Mouse (Mus musculus) kidney, postnatal 0 days (tissue): ENCODE measurements around the gene Gdi2. TPM values are rescaled to one million over a fixed set of nuclear protein-coding genes. Genes with fewer than 3 reads are reported as not detected.

Experiments
- ATAC-seq: fragments of 200-750 bp; cut with Nextera tagmentation; replicated peaks from 2 replicates; pipeline ENCODE4 v1.8.0; 2017; ENCODE audit warnings: low read depth, moderate number of reproducible peaks, moderate TSS enrichment, moderate library complexity; ENCODE audit not compliant: low FRiP score
- DNase-seq: peaks from one replicate; pipeline ENCODE4 v3.0.0-alpha.2; 2016; ENCODE audit warnings: low spot score
- H3K27ac ChIP-seq: fragments of 300-500 bp; sonication (generic); 2 replicates; pipeline ENCODE4 v1.5.1; 2014; ENCODE audit warnings: mild to moderate bottlenecking
- H3K27me3 ChIP-seq: fragments of 300-500 bp; sonication (generic); 2 replicates; pipeline ENCODE4 v1.6.1; 2014; ENCODE audit warnings: low read length, mixed read lengths; ENCODE audit not compliant: insufficient read depth
- H3K36me3 ChIP-seq: fragments of 300-500 bp; sonication (generic); 2 replicates; pipeline ENCODE4 v1.6.1; 2014; ENCODE audit warnings: low read length, mixed read lengths; ENCODE audit not compliant: insufficient read depth
- H3K4me1 ChIP-seq: fragments of 300-500 bp; sonication (generic); replicated peaks from 2 replicates; pipeline ENCODE4 v1.6.1; 2014; ENCODE audit warnings: antibody characterized with exemption, low read length, mixed read lengths; ENCODE audit not compliant: insufficient read depth
- H3K4me2 ChIP-seq: fragments of 300-500 bp; sonication (generic); 2 replicates; pipeline ENCODE4 v1.6.1; 2014; ENCODE audit warnings: mild to moderate bottlenecking, low read length, moderate library complexity, mixed read lengths
- H3K4me3 ChIP-seq: fragments of 300-500 bp; sonication (generic); replicated peaks from 2 replicates; pipeline ENCODE4 v1.5.1; 2014; ENCODE audit warnings: low read depth, low read length
- H3K9ac ChIP-seq: fragments of 300-500 bp; sonication (generic); 2 replicates; pipeline ENCODE4 v1.6.1; 2014; ENCODE audit warnings: low read depth, low read length
- H3K9me3 ChIP-seq: fragments of 300-500 bp; sonication (generic); replicated peaks from 2 replicates; pipeline ENCODE4 v1.6.1; 2016; ENCODE audit warnings: low read length, inconsistent platforms, mixed read lengths
- CTCF ChIP-seq: IDR thresholded peaks from 2 replicates; pipeline ENCODE4 v1.5.1; 2016; ENCODE audit warnings: antibody characterized with exemption, low read depth, mild to moderate bottlenecking, moderate library complexity
- WGBS: fragments of 180-500 bp; shearing (Covaris S2); extraction: QIAGEN DNeasy Blood & Tissue Kit; methylation state at CpG from one replicate; pipeline ENCODE4 v1.1.7; 2014; 5-methylcytosine and 5-hydroxymethylcytosine counted together
- polyA plus RNA-seq: library from polyadenylated mRNA; unstranded; fragments of >200 nt; fragmentation: Nextera tagmentation; extraction: Ambion mirVana; gene quantifications from 2 replicates; pipeline ENCODE4 v1.2.1, GENCODE M21; 2015

The Gdi2 gene
- polyA plus RNA-seq, 1 experiment from 2014 or later, result 398 TPM

GRCm38 (mm10) chr13:3534146-3534545 is 3.7 kb upstream of the Gdi2 start:
- Histone ChIP-seq H3K4me2 (no peak overlapping the region), H3K9ac (no peak overlapping the region), H3K4me3 (no peak overlapping the region), H3K4me1 (no peaks in the 10 kb centered on the region), H3K9me3 (no peaks in the 10 kb centered on the region), H3K27ac (no peak overlapping the region), H3K36me3 (no peaks in the 10 kb centered on the region), H3K27me3 (no peaks in the 10 kb centered on the region)
- no peak for DNase-seq
- no peak for ATAC-seq
- no peak for TF ChIP-seq CTCF
- WGBS, result 95% methylated on average over 4 of the region's 4 CpGs

GRCm38 (mm10) chr13:3538223-3538968 is 533 bp downstream of the Gdi2 start:
- no peak for TF ChIP-seq CTCF
- H3K9me3 ChIP-seq, result no peaks in the 10 kb centered on the region
- peak overlapping the region; percentile 98 for H3K9ac ChIP-seq
- H3K4me3 ChIP-seq, result peak overlapping the region; percentile 94
- ATAC-seq, result peak; percentile 73
- no peaks in the 10 kb centered on the region; the same call in 1 of the 2 replicates for H3K4me1 ChIP-seq
- H3K27me3 ChIP-seq, result no peaks in the 10 kb centered on the region
- WGBS, result under 1% methylated on average over 59 of the region's 59 CpGs
- peak; percentile 91 for DNase-seq
- H3K4me2 ChIP-seq, result peak overlapping the region; percentile 59
- no peaks in the 10 kb centered on the region for H3K36me3 ChIP-seq
- peak overlapping the region; percentile 100 for H3K27ac ChIP-seq

- peak overlapping the region; percentile 59 for H3K4me2 ChIP-seq
- no peaks in the 10 kb centered on the region for H3K27me3 ChIP-seq
- H3K9me3 ChIP-seq, result no peaks in the 10 kb centered on the region
- no peaks in the 10 kb centered on the region for H3K36me3 ChIP-seq
- no peak for ATAC-seq
- H3K9ac ChIP-seq, result peak overlapping the region; percentile 98
- H3K4me3 ChIP-seq, result peak overlapping the region; percentile 94
- H3K27ac ChIP-seq, result peak overlapping the region; percentile 100
- no peak for TF ChIP-seq CTCF
- peak; percentile 38 for DNase-seq
- 2% methylated on average over 15 of the region's 15 CpGs for WGBS
- H3K4me1 ChIP-seq, result no peaks in the 10 kb centered on the region; the same call in 1 of the 2 replicates
Observed at GRCm38 (mm10) chr13:3538969-3539562, 1.2 kb downstream of the Gdi2 start.

GRCm38 (mm10) chr13:3540166-3540565 is 2.3 kb downstream of the Gdi2 start:
- no peak overlapping the region for H3K9ac ChIP-seq
- H3K9me3 ChIP-seq, result no peaks in the 10 kb centered on the region
- 0 out of 2 replicates have a peak overlapping the region, but pooled peaks have one; percentile 94 for H3K4me3 ChIP-seq
- no peaks in the 10 kb centered on the region for H3K36me3 ChIP-seq
- H3K27me3 ChIP-seq, result no peaks in the 10 kb centered on the region
- WGBS, result 24% methylated on average over 2 of the region's 2 CpGs
- no peak overlapping the region for H3K27ac ChIP-seq
- DNase-seq, result no peak
- peak overlapping the region; percentile 59 for H3K4me2 ChIP-seq
- H3K4me1 ChIP-seq, result no peaks in the 10 kb centered on the region; the same call in 1 of the 2 replicates
- no peak for ATAC-seq
- TF ChIP-seq CTCF, result no peak

DNA sequence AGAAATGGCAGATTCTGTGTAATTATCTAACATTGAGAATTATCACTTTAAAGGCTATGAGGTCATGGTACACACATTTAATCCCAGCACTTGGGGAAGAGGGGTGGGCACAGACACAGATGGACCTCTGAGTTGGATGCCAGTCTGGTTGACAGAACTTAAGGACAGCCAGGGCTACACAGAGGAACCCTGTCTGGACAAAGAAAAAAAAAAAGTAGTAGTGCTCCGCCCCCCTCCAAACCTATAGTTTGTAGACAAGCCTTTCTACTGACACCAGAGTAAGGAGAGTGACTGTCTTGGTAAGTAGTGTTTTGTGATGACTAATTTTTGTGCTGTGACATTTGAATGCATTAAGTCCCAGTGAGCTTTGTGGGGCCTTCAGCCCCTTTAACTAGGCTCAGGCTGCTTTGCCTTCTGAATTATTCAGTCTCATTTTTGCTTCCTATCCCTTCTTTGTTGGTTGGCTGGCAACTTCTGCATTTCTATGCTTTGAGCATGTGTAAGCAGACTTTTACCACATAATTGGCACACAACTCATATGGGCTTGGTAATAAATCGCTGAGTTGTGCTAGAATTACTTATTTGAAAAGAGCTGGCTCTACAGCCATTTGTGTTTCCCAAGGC is 3.4 kb downstream of the Gdi2 start:
- 86% methylated on average over 2 of the region's 2 CpGs for WGBS
- DNase-seq (no peak), ATAC-seq (no peak)
- Histone ChIP-seq H3K9me3 (no peaks in the 10 kb centered on the region), H3K4me1 (no peaks in the 10 kb centered on the region; the same call in 1 of the 2 replicates), H3K4me2 (no peak overlapping the region), H3K9ac (no peak overlapping the region), H3K27ac (no peak overlapping the region), H3K4me3 (no peak overlapping the region), H3K27me3 (no peaks in the 10 kb centered on the region), H3K36me3 (no peaks in the 10 kb centered on the region)
- no peak for TF ChIP-seq CTCF

- Histone ChIP-seq H3K4me3 (no peak overlapping the region), H3K4me2 (no peak overlapping the region), H3K9me3 (no peaks in the 10 kb centered on the region), H3K4me1 (no peaks in the 10 kb centered on the region; the same call in 1 of the 2 replicates), H3K27ac (no peak overlapping the region), H3K9ac (no peak overlapping the region), H3K36me3 (no peaks in the 10 kb centered on the region), H3K27me3 (no peaks in the 10 kb centered on the region)
- WGBS, result 93% methylated on average over 4 of the region's 4 CpGs
- TF ChIP-seq CTCF, result no peak
- DNase-seq, result no peak
- no peak for ATAC-seq
Observed at GRCm38 (mm10) chr13:3544077-3544874, 6.4 kb downstream of the Gdi2 start.
